Mouse (Mus musculus) heart, adult 2 months (tissue): ENCODE measurements around the gene Abca4.

ENCODE experiments used
- CTCF ChIP-seq: fragments of 200-600 bp; IDR thresholded peaks from 2 replicates; pipeline ENCODE4 v1.8.1; 2022; ENCODE audit warnings: antibody characterized with exemption, mild to moderate bottlenecking, moderate library complexity
- EP300 ChIP-seq: fragments of 200-500 bp; IDR thresholded peaks from 2 replicates; pipeline ENCODE4 v1.6.1; 2011; ENCODE audit warnings: low read depth, low read length, control low read depth; ENCODE audit not compliant: insufficient read depth
- POLR2A ChIP-seq: fragments of 200-500 bp; IDR thresholded peaks from 2 replicates; pipeline ENCODE4 v1.6.1; 2011; ENCODE audit warnings: mild to moderate bottlenecking, low read depth, low read length, control low read depth; ENCODE audit not compliant: insufficient read depth

DNA sequence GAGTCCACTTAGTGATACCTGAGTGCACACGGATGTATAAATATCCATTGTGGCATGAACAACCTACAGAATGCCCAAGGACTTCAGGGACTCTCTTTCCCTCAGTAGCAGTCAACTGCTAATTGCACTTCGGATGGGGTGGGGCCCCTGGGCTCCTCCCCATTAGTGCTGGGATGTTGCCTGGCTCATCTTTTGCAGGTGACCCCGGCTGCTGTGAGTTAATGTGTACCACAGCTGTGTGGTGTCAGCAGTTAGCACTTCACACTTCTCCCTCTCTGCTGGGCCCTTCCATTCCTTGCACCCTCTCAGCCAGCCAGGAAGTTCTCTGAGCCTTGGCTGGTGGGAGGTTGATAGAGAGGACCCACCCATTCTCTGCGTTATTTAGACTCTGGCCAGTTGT lies 65.2 kb downstream of the Abca4 start:
- no peak for TF ChIP-seq CTCF
- no peak for TF ChIP-seq POLR2A
- no peak for TF ChIP-seq EP300
